Mouse (Mus musculus) intestine, embryonic 14.5 days (tissue): ENCODE results near the gene Mlxipl. TPM values are rescaled to one million over a fixed set of nuclear protein-coding genes. Genes with fewer than 3 reads are reported as not detected.

Source experiments
- ATAC-seq: fragments of 200-750 bp; cut with Nextera tagmentation; replicated peaks from 2 replicates; pipeline ENCODE4 v1.8.0; 2017; ENCODE audit warnings: low read depth, moderate number of reproducible peaks, moderate TSS enrichment, moderate library complexity; ENCODE audit not compliant: low FRiP score, low TSS enrichment
- DNase-seq: peaks from one replicate; pipeline ENCODE4 v3.0.0-alpha.2; 2018; ENCODE audit warnings: low spot score
- H3K27ac ChIP-seq: fragments of 300-500 bp; sonication (generic); 2 replicates; pipeline ENCODE4 v1.5.1; 2014; ENCODE audit warnings: low read depth, mild to moderate bottlenecking, control low read depth
- H3K27me3 ChIP-seq: fragments of 300-500 bp; sonication (generic); replicated peaks from 2 replicates; pipeline ENCODE4 v1.6.1; 2014; ENCODE audit warnings: low read length, control low read depth; ENCODE audit not compliant: control insufficient read depth, insufficient read depth
- H3K36me3 ChIP-seq: fragments of 300-500 bp; sonication (generic); 2 replicates; pipeline ENCODE4 v1.6.1; 2014; ENCODE audit warnings: low read length, control low read depth; ENCODE audit not compliant: control insufficient read depth, insufficient read depth
- H3K4me1 ChIP-seq: fragments of 300-500 bp; sonication (generic); replicated peaks from 2 replicates; pipeline ENCODE4 v1.6.1; 2014; ENCODE audit warnings: low read length, control low read depth, mixed read lengths; ENCODE audit not compliant: control insufficient read depth, insufficient read depth
- H3K4me2 ChIP-seq: fragments of 300-500 bp; sonication (generic); 2 replicates; pipeline ENCODE4 v1.6.1; 2014; ENCODE audit warnings: low read length
- H3K4me3 ChIP-seq: fragments of 300-500 bp; sonication (generic); 2 replicates; pipeline ENCODE4 v1.5.1; 2014; ENCODE audit warnings: low read depth, low read length, control low read depth, mixed read lengths
- H3K9ac ChIP-seq: fragments of 300-500 bp; sonication (generic); 2 replicates; pipeline ENCODE4 v1.6.1; 2014; ENCODE audit warnings: mild to moderate bottlenecking, low read length
- H3K9me3 ChIP-seq: fragments of 300-500 bp; sonication (generic); 2 replicates; pipeline ENCODE4 v1.6.1; 2016; ENCODE audit warnings: low read length, control low read depth; ENCODE audit not compliant: control insufficient read depth
- WGBS: fragments of 180-500 bp; shearing (Covaris S2); extraction: QIAGEN DNeasy Blood & Tissue Kit; methylation state at CpG from one replicate; pipeline ENCODE4 v1.1.7; 2014; 5-methylcytosine and 5-hydroxymethylcytosine counted together
- polyA plus RNA-seq: library from polyadenylated mRNA; unstranded; fragments of >200 nt; fragmentation: Nextera tagmentation; extraction: Ambion mirVana; gene quantifications from 2 replicates; pipeline ENCODE4 v1.2.1, GENCODE M21; 2014

Mlxipl gene
- polyA plus RNA-seq, 1 experiment from 2014 or later, result 6.4 TPM

DNA sequence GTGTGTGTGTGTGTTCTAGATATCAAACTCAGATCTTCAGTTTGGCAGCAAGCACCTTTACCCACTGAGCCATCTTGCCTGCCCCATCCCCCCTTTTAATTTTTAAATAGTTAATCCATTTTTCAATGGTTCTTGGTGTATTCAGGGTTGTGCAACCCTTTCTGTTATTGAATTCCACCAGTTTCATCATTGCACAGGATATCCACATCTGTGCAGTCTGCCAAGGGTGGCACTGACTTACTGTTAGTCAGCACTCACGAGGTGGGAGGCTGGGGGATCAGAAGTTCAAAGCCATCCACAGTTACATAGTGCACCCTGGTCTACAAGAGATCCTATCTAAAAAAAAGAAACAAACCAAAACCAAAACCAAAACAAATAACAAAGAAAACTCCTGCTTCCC is 11.3 kb downstream of the Mlxipl start:
- Histone ChIP-seq H3K4me2 (no peak overlapping the region), H3K9ac (no peak overlapping the region), H3K4me1 (no peaks in the 10 kb centered on the region), H3K4me3 (no peak overlapping the region), H3K36me3 (no peaks in the 10 kb centered on the region), H3K27ac (no peak overlapping the region), H3K27me3 (peaks cover 13% of the 10 kb centered on the region; the same call in 1 of the 2 replicates), H3K9me3 (no peaks in the 10 kb centered on the region)
- DNase-seq (no peak), ATAC-seq (no peak)
- WGBS, result 53% methylated on average over 1 of the region's 1 CpGs

DNA sequence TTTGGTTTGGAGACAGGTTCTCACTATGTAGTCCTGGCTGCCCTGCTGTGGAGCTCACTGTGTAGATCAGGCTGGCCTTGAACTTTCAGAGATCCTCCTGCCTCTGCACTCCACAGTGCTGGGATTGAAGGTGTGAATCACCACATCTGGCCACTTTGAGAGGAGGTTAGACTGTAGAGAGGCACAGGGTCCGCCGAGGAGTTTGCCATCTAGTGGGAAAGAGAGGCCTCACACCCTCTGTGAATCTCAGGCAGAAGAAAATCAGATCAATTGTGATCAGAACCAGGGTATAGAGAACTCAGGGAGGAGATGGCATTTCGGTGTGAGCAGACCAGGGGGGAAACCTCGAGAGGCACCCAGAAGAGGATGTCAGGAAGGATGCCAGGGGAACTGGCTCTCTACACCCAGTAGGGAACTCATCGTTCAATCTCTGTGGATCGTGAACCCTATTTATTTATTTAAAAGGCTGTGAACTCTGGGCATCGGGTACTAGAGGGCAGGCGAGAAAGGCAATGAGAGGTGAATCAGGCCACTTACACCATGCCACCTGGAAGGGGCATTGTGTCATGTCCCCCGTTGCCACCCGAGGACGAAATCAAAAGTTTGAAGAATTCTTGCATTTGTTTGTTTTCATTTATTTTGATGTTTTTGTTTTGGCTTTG is 14.4 kb downstream of the Mlxipl start:
- DNase-seq (no peak), ATAC-seq (no peak)
- Histone ChIP-seq H3K9ac (no peak overlapping the region), H3K4me1 (no peaks in the 10 kb centered on the region; the same call in 1 of the 2 replicates), H3K4me2 (no peak overlapping the region), H3K27ac (no peak overlapping the region), H3K9me3 (no peaks in the 10 kb centered on the region), H3K27me3 (peaks cover 45% of the 10 kb centered on the region), H3K4me3 (no peak overlapping the region), H3K36me3 (no peaks in the 10 kb centered on the region)
- 65% methylated on average over 11 of the region's 11 CpGs for WGBS

DNA sequence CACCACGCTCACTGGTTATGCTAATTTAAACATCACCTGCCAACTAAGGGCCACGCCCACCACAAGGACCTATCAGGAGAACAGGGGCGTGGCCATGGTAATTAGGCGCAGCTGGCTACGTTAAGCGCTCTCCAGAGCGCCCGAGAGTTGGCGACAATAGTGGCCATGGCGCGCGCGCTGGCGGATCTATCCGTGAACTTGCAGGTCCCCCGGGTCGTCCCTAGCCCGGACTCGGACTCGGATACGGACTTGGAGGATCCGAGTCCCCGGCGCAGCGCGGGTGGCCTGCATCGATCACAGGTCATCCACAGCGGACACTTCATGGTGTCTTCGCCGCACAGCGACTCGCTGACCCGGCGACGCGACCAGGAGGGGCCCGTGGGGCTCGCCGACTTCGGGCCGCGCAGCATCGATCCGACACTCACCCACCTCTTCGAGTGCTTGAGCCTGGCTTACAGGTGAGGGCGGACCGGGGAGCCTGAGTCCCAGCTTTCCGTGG is 17.1 kb downstream of the Mlxipl start:
- ATAC-seq (peak; percentile 73), DNase-seq (peak; percentile 79)
- Histone ChIP-seq H3K9ac (peak overlapping the region; percentile 45; the same call in 1 of the 2 replicates), H3K9me3 (no peaks in the 10 kb centered on the region), H3K4me3 (peak overlapping the region; percentile 50), H3K27me3 (peaks cover 52% of the 10 kb centered on the region), H3K4me1 (no peaks in the 10 kb centered on the region; the same call in 1 of the 2 replicates), H3K27ac (no peak overlapping the region), H3K4me2 (peak overlapping the region; percentile 93), H3K36me3 (no peaks in the 10 kb centered on the region)
- WGBS, result under 1% methylated on average over 48 of the region's 48 CpGs

DNA sequence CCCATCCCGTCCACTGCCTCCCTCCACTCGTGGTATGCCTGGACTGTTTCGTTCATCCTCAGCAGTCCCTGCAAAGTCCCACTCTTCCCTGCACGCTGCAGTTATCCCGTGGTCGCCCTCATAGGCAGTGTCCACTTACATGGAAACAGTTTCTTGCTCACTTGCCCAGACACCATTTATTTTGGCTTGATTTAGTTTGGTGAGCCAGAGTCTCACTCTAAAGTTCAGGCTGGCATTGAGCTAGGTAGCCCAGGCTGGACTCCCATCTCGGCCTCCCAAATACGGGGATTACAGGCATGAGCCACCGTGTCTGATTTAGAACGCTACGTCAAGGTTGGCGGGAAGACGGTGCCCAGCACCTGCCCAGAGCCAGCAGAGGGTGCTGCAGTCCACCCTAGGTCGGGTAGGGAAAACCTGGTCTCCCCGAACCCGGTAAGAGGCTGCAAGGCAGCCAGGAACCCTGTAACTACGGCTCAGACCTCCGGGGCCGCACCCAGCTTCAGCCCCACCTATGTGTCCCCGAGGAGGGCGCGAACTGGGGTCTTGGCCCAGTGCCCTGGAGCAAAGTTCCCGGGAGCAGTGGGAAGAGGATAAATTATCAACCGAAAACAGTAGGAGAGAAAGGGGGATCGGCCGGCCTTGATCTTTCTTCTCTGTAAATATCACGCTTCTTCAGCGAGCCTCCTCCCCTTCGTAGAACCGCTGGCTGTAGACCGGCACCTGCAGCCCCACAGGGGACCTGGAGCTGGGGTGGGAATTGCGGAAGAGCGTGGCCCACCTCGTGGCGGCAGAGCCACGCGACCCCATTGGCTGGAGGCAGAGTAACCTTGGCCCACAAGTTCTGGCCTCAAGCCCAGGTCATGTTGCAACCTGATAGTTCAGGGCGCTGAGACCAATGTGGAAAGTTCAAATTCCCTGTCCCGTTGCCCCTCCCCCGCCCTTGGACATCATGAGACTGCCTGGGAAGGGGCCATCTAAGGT is 18.1 kb downstream of the Mlxipl start:
- 12% methylated on average over 40 of the region's 40 CpGs for WGBS
- Histone ChIP-seq H3K9ac (0 out of 2 replicates have a peak overlapping the region, but pooled peaks have one; percentile 1), H3K4me2 (peak overlapping the region; percentile 93), H3K4me1 (no peaks in the 10 kb centered on the region; the same call in 1 of the 2 replicates), H3K27ac (no peak overlapping the region), H3K4me3 (peak overlapping the region; percentile 50), H3K27me3 (peaks cover 52% of the 10 kb centered on the region), H3K36me3 (no peaks in the 10 kb centered on the region), H3K9me3 (no peaks in the 10 kb centered on the region)
- DNase-seq (peak; percentile 80), ATAC-seq (peak; percentile 33; the same call in 1 of the 2 replicates)

DNA sequence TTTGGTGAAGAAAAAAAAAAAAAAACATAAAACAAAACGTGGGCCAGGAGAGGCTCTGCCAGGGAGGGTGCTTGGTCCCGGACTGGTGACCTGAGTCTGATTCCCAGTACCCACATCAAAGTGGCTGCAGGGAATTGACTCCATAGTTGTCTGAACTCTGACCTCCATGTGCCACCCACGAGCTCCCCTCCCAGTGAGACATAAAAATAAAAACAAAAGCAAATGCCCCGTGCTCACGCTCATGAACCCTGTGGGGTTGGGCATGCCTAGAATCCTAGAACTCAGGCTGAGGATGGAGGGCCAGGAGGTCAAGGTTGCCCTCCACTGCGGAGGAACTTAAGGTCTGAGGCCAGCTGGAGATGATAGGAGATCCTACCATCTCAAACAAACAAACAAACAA is 19.3 kb downstream of the Mlxipl start:
- ATAC-seq (no peak), DNase-seq (no peak)
- Histone ChIP-seq H3K4me3 (no peak overlapping the region), H3K9ac (no peak overlapping the region), H3K27ac (no peak overlapping the region), H3K36me3 (no peaks in the 10 kb centered on the region), H3K4me2 (no peak overlapping the region), H3K27me3 (peaks cover 52% of the 10 kb centered on the region), H3K4me1 (no peaks in the 10 kb centered on the region; the same call in 1 of the 2 replicates), H3K9me3 (no peaks in the 10 kb centered on the region)
- 65% methylated on average over 6 of the region's 6 CpGs for whole genome bisulfite sequencing

DNA sequence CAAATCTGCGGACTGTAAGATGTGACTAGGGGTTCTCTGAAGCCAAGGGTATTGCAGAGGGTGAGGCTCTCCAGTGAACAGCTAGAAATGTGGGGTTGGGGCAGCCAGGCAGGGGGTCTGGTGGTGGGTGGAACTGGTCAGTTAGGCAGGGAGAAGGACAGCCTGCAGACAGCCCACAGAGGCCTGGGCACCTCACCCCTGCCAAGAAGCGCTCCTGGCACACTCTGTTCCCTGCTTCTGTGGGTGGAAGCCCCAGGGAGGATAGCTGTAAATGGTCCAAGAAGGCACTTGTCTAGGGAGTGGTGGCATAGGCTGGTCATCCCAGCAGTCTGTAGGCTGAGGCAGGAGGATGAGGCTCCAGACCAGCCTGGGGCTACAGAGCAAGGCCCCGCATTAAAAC is 19.7 kb downstream of the Mlxipl start:
- WGBS, result 83% methylated on average over 3 of the region's 3 CpGs
- DNase-seq (no peak), ATAC-seq (no peak)
- H3K36me3 ChIP-seq, result no peaks in the 10 kb centered on the region
- H3K4me2 ChIP-seq, result no peak overlapping the region
- H3K27me3 ChIP-seq, result peaks cover 52% of the 10 kb centered on the region
- H3K27ac ChIP-seq, result no peak overlapping the region
- H3K4me3 ChIP-seq, result no peak overlapping the region
- H3K9ac ChIP-seq, result no peak overlapping the region
- H3K4me1 ChIP-seq, result no peaks in the 10 kb centered on the region; the same call in 1 of the 2 replicates
- no peaks in the 10 kb centered on the region for H3K9me3 ChIP-seq

DNA sequence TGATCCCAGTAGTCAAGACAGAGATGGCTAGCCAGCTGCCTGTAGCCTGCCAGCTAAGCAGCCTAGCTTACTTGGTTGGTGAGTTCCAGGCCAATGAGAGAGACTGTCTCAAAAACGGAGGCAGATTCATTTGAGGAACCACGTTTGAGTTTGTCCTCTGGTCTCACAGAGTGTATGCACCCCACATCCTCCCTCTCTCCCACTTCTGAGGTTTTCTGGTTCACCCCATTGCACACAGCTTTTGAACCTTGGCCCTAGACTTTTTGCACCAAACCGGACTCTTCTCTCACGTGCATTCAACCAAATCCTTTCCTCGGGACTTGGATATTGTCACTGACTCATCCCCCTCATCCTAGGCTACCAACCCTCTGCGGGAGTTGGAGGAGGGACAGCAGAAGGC is 20.3 kb downstream of the Mlxipl start:
- WGBS, result 78% methylated on average over 6 of the region's 6 CpGs
- H3K4me3 ChIP-seq, result no peak overlapping the region
- no peak overlapping the region for H3K9ac ChIP-seq
- ATAC-seq, result no peak
- H3K4me2 ChIP-seq, result no peak overlapping the region
- H3K9me3 ChIP-seq, result no peaks in the 10 kb centered on the region
- no peak overlapping the region for H3K27ac ChIP-seq
- H3K36me3 ChIP-seq, result no peaks in the 10 kb centered on the region
- H3K27me3 ChIP-seq, result peaks cover 49% of the 10 kb centered on the region
- DNase-seq, result no peak
- no peaks in the 10 kb centered on the region; the same call in 1 of the 2 replicates for H3K4me1 ChIP-seq

DNA sequence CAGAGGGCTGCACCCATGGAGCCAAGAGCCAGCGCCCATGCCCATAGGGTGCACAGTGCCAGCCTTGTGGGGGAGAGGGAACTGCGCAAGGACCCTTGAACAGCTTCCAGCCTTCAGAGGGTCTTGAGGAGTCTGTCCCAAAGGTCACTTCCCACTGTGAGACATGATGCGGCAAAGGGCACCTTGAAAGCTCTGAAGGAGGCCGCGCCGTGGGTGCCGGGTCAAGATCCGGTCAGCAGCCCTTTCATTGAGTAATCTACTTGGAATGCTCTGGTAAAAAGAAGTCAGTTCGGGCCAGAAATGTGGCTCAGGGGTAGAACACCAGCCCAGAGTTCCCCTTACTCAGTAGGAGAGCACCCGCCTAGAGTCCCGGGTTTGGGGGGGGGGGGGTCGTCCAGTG is 24.1 kb downstream of the Mlxipl start:
- 89% methylated on average over 12 of the region's 12 CpGs for WGBS

More for the DNA sequence above, 24.1 kb downstream of the Mlxipl start:
- no peaks in the 10 kb centered on the region for H3K9me3 ChIP-seq
- no peak overlapping the region for H3K9ac ChIP-seq
- no peaks in the 10 kb centered on the region for H3K36me3 ChIP-seq
- ATAC-seq (no peak), DNase-seq (no peak)
- no peak overlapping the region for H3K27ac ChIP-seq
- H3K4me2 ChIP-seq, result no peak overlapping the region
- peaks cover 11% of the 10 kb centered on the region for H3K27me3 ChIP-seq
- no peak overlapping the region for H3K4me3 ChIP-seq
- no peaks in the 10 kb centered on the region for H3K4me1 ChIP-seq
